8 mouse cellular contexts compared by ENCODE assay signal in genomic region chr12:86305635-86306243, GRCm38 (mm10). TPM values are rescaled to one million over a fixed set of nuclear protein-coding genes. Genes with fewer than 3 reads are reported as not detected.
A peak's percentile ranks its signal among the peaks of the same experiment; 100 is the strongest.
DNase-seq lines count a peak whose midpoint lies in the region; ATAC-seq lines count a peak whose summit lies in the region.

No protein-coding gene starts in this region.

- WGBS in kidney, embryonic 16.5 days: 16% methylated on average over 15 of the region's 15 CpGs
- 20% methylated on average over 15 of the region's 15 CpGs for WGBS in stomach, embryonic 16.5 days

- H3K36me3 ChIP-seq in kidney, embryonic 16.5 days (ENCODE audit: insufficient read depth, low read length): no peaks in the 10 kb centered on the region
- H3K36me3 ChIP-seq in stomach, embryonic 16.5 days (ENCODE audit: control insufficient read depth, insufficient read depth, low read length): no peaks in the 10 kb centered on the region

- no peak overlapping the region for H3K9ac ChIP-seq in kidney, embryonic 16.5 days (replicated peaks; ENCODE audit: low read length)
- H3K9ac ChIP-seq in stomach, embryonic 16.5 days (ENCODE audit: low read length): no peak overlapping the region

- peak overlapping the region; percentile 48 for H3K4me2 ChIP-seq in kidney, embryonic 16.5 days (replicated peaks; ENCODE audit: low read depth, low read length)
- H3K4me2 ChIP-seq in stomach, embryonic 16.5 days (ENCODE audit: low read depth, low read length): peak overlapping the region; percentile 47

- H3K27ac ChIP-seq in kidney, embryonic 16.5 days (ENCODE audit: low read length): no peak overlapping the region
- H3K27ac ChIP-seq in stomach, embryonic 16.5 days (ENCODE audit: low read length): no peak overlapping the region

- H3K4me3 ChIP-seq in kidney, embryonic 16.5 days (ENCODE audit: low read length): peak overlapping the region; percentile 27
- H3K4me3 ChIP-seq in stomach, embryonic 16.5 days (replicated peaks; ENCODE audit: low read length): peak overlapping the region; percentile 27

- 0 out of 2 replicates have a peak, but pooled peaks cover 9% of the 10 kb centered on the region for H3K4me1 ChIP-seq in kidney, embryonic 16.5 days (ENCODE audit: insufficient read depth, low read length)
- no peaks in the 10 kb centered on the region for H3K4me1 ChIP-seq in stomach, embryonic 16.5 days (ENCODE audit: control insufficient read depth, insufficient read depth, low read length)

- peak; percentile 28 for DNase-seq in adrenal gland, postnatal 10 days
- DNase-seq in adrenal gland, adult 18-20 months (ENCODE audit: low spot score in 2 of 2): no peak
- DNase-seq in adrenal gland, postnatal 14 days: peak; percentile 30
- peak; percentile 2 to 4 for DNase-seq in heart, adult 9 months (ENCODE audit: low spot score in 2 of 2)
- DNase-seq in lung, postnatal 25 days (ENCODE audit: low spot score): peak; percentile 24
- no peak for DNase-seq in cerebellum, postnatal 4 days (ENCODE audit: low spot score in 2 of 2)

- no peaks in the 10 kb centered on the region for H3K27me3 ChIP-seq in kidney, embryonic 16.5 days (ENCODE audit: insufficient read depth, low read length)
- H3K27me3 ChIP-seq in stomach, embryonic 16.5 days (ENCODE audit: control insufficient read depth, insufficient read depth, low read length): no peaks in the 10 kb centered on the region

- ATAC-seq in kidney, embryonic 16.5 days (ENCODE audit: low FRiP score, low TSS enrichment): 0 out of 2 replicates have a peak, but pooled peaks have one; percentile 39
- ATAC-seq in stomach, embryonic 16.5 days (ENCODE audit: insufficient read depth, low FRiP score): no peak

- no peaks in the 10 kb centered on the region for H3K9me3 ChIP-seq in kidney, embryonic 16.5 days (ENCODE audit: low read length)
- H3K9me3 ChIP-seq in stomach, embryonic 16.5 days (replicated peaks; ENCODE audit: control insufficient read depth, low read length): no peaks in the 10 kb centered on the region

RNA-seq across cellular contexts. Expression of gene Esrrb, which starts 55.2 kb away (rescaled TPM):
- 1 to 10 TPM in 1 of 2 experiments, under 1 TPM in 1; 0.33 to 1.0 TPM for total RNA-seq in adrenal gland, postnatal 10 days (2021)
- total RNA-seq in adrenal gland, adult 18-20 months (2021): under 1 TPM; 0.27 to 0.67 TPM
- 0.26 and 0.34 TPM in 2 replicates for total RNA-seq in adrenal gland, postnatal 14 days (2021)
- polyA plus RNA-seq in kidney, embryonic 16.5 days (2015; fragmentation: Nextera tagmentation; extraction: Ambion mirVana): 0.77 and 0.96 TPM in 2 replicates
- polyA plus RNA-seq in stomach, embryonic 16.5 days (2015; fragmentation: Nextera tagmentation; extraction: Ambion mirVana): 0.26 and 0.27 TPM in 2 replicates

Comparison
In these comparisons a context has a peak if more than half of its experiments do, and no peak if none do; other contexts are left out.
1. DNase-seq: peak in adrenal gland, postnatal 10 days (single experiment), adrenal gland, postnatal 14 days (single experiment), heart, adult 9 months (2 of 2) and lung, postnatal 25 days (single experiment); none in adrenal gland, adult 18-20 months (0 of 2) and cerebellum, postnatal 4 days (0 of 2).